Mouse (Mus musculus) MEL (cell line): ENCODE data around the gene Trim46.

Source experiments
- CTCF ChIP-seq, 3 experiments: IDR thresholded peaks in 2 of 3; conservative IDR thresholded peaks in 1 of 3; 2 replicates each; pipeline ENCODE4 v1.5.1; 2011 to 2012; ENCODE audit warnings: low read length in 3 of 3, low read depth in 2 of 3, mild to moderate bottlenecking in 2 of 3, improper control_type of control experiment in 1 of 3, inconsistent platforms in 1 of 3, mixed read lengths in 1 of 3, moderate library complexity in 1 of 3; ENCODE audit not compliant: control insufficient read depth in 1 of 3, insufficient read depth in 1 of 3, poor library complexity in 1 of 3, severe bottlenecking in 1 of 3
- MYC ChIP-seq: IDR thresholded peaks from 2 replicates; pipeline ENCODE4 v1.6.1; 2011; ENCODE audit warnings: low read depth, mild to moderate bottlenecking, low read length, improper control_type of control experiment, moderate library complexity
- ZKSCAN1 ChIP-seq: IDR thresholded peaks from 2 replicates; pipeline ENCODE4 v1.6.1; 2012; ENCODE audit warnings: low read depth, mild to moderate bottlenecking, inconsistent platforms, low read length, improper control_type of control experiment, moderate library complexity

DNA sequence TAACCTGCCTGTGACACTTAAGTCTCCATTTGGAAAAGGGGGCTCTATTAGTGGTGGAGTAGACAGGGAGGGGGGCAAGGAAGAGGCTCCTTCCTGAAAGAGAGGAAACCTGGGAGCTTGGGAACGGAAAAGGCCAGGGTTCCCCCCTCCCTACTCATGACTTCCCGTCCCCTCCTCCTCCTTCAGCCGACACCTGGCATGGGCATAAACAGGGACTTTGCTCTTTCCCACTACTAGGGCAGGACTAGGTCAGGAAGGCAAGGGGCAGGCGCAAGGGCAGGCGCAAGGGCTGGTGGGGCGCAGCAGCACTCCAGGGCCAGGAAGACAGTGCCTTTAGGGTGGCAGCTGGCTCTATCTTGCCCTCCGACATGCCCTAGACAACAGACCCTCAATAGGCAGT, 32.0 kb upstream of the Trim46 start:
- TF ChIP-seq CTCF (IDR thresholded peaks at IDR 0.05 in 2 of 3, conservative IDR thresholded peaks at IDR 0.05 in 1 of 3; ENCODE audit: control insufficient read depth in 1 of 3, insufficient read depth in 1 of 3, low read depth in 2 of 3, low read length in 3 of 3, poor library complexity in 1 of 3, severe bottlenecking in 1 of 3) (no peak), ZKSCAN1 (no peak), MYC (no peak)
